Mouse (Mus musculus) heart, postnatal 0 days (tissue): ENCODE results near the gene Dock7.

ENCODE experiments used
- CTCF ChIP-seq: IDR thresholded peaks from 2 replicates; pipeline ENCODE4 v1.5.1; 2016; ENCODE audit warnings: antibody characterized with exemption, control low read depth, low read depth
- EP300 ChIP-seq: IDR thresholded peaks from 2 replicates; pipeline ENCODE4 v1.6.1; 2016; ENCODE audit warnings: antibody characterized with exemption, low read depth

DNA sequence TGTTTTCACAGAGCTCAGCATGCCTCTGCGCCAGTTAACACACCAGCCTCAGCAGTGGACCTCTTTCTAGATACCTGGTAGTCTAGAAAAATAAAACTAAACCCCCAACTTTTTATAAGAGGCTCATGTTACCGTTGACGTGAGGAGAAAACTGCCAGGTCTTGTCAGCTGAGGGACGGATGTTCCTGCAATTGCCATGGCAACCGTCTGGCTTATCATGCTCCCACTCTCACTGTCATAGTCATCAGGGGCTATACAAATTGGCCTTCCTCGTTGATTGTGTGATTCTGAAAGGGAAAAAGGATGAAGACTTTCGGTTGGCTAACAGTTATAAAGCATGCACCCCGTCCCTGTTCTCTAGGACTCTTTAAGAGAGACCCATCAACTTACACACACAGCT lies 145.0 kb downstream of the Dock7 start:
- TF ChIP-seq EP300 (no peak), CTCF (no peak)
